Comparison of ENCODE assay signal across 8 mouse cellular contexts in the genomic region with DNA sequence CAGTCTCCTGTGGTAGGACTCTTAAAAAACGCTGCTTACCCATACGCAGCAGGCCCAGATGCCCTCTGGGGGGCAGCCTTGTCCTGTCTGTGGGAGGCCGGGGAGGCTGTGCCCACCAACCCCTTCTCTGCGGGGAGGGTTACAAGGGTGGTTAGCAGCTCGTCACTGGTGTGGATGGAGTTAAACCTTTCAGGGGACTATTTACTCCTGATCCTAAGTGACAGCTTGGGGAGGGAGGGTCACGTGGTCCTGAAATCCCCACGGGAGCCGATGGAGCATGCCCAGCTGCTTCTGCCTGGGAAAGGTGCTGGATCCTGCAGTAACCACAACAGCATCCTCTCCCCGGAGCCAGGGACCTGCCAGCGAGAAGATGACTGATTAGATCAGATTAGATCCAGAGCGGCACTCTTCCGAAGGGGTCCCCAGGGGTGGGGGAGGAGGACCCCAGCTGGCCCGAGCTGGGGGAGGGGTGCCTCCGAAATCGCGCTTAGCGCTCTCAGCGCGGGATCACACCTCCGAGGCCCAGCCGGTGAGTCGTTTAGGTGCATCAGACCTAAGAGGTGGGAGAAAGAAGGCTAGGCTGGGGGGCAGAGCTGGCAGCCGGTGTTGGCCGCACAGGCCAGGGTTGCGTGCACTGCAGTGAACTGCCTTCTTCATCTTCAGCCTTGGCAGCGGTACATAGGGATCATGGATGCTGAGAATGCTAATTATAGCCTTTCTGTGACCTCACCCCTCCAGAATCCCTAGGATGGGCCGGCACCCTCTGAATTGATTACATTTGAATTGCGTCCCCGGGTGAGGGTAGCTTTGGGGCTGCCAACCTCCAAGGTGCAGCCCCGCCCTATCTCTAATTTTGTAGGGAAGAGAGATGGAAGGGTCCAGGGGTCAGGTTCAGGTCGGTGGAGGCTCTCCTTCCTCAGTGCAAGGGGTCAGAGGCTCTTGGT. TPM values are rescaled to one million over a fixed set of nuclear protein-coding genes. Genes with fewer than 3 reads are reported as not detected.
DNase-seq lines count a peak whose midpoint lies in the region; ATAC-seq and TF ChIP-seq lines count a peak whose summit lies in the region.

No protein-coding gene starts in this region.

- H3K9ac ChIP-seq in embryonic facial prominence, embryonic 14.5 days (ENCODE audit: low read depth, low read length), result peak overlapping the region; percentile 57
- peak overlapping the region; percentile 39; the same call in 1 of the 2 replicates for H3K9ac ChIP-seq in kidney, embryonic 15.5 days
- no peak overlapping the region for H3K9ac ChIP-seq in limb, embryonic 15.5 days
- H3K9ac ChIP-seq in midbrain, postnatal 0 days (replicated peaks; ENCODE audit: low read length, poor library complexity, severe bottlenecking), result peak overlapping the region; percentile 83

- peak; percentile 75 for DNase-seq in 3T3-L1 (ENCODE audit: low read depth, low spot score)
- DNase-seq in adrenal gland, postnatal 36 days, result peak; percentile 76 to 85
- peak; percentile 91 for DNase-seq in embryonic facial prominence, embryonic 14.5 days (ENCODE audit: low spot score)
- peak; percentile 89 for DNase-seq in heart, embryonic 10.5 days (ENCODE audit: low spot score)
- peak; percentile 96 for DNase-seq in midbrain, postnatal 0 days (ENCODE audit: low spot score)
- peak; percentile 87 for DNase-seq in telencephalon, adult 2 months (ENCODE audit: low read depth, low spot score)

- no peaks in the 10 kb centered on the region for H3K9me3 ChIP-seq in embryonic facial prominence, embryonic 14.5 days (ENCODE audit: control insufficient read depth, low read length)
- H3K9me3 ChIP-seq in heart, embryonic 10.5 days, result no peaks in the 10 kb centered on the region
- H3K9me3 ChIP-seq in kidney, embryonic 15.5 days (replicated peaks), result no peaks in the 10 kb centered on the region
- no peaks in the 10 kb centered on the region for H3K9me3 ChIP-seq in limb, embryonic 15.5 days
- H3K9me3 ChIP-seq in midbrain, postnatal 0 days (ENCODE audit: low read length), result no peaks in the 10 kb centered on the region

- peak overlapping the region; percentile 63 for H3K27ac ChIP-seq in embryonic facial prominence, embryonic 14.5 days (replicated peaks; ENCODE audit: low read depth, low read length)
- H3K27ac ChIP-seq in heart, embryonic 10.5 days, result peak overlapping the region; percentile 32
- H3K27ac ChIP-seq in kidney, embryonic 15.5 days, result no peak overlapping the region
- no peak overlapping the region for H3K27ac ChIP-seq in limb, embryonic 15.5 days
- H3K27ac ChIP-seq in midbrain, postnatal 0 days (ENCODE audit: low read depth, low read length), result peak overlapping the region; percentile 95

- no peaks in the 10 kb centered on the region for H3K36me3 ChIP-seq in embryonic facial prominence, embryonic 14.5 days (ENCODE audit: control insufficient read depth, insufficient read depth, low read length)
- no peaks in the 10 kb centered on the region for H3K36me3 ChIP-seq in heart, embryonic 10.5 days
- H3K36me3 ChIP-seq in kidney, embryonic 15.5 days, result no peaks in the 10 kb centered on the region
- H3K36me3 ChIP-seq in limb, embryonic 15.5 days, result no peaks in the 10 kb centered on the region
- no peaks in the 10 kb centered on the region for H3K36me3 ChIP-seq in midbrain, postnatal 0 days (ENCODE audit: insufficient read depth, low read length)

- WGBS in embryonic facial prominence, embryonic 14.5 days, result under 1% methylated on average over 22 of the region's 31 CpGs
- under 1% methylated on average over 31 of the region's 31 CpGs for WGBS in heart, embryonic 10.5 days
- WGBS in kidney, embryonic 15.5 days, result under 1% methylated on average over 31 of the region's 31 CpGs
- WGBS in limb, embryonic 15.5 days, result 1% methylated on average over 31 of the region's 31 CpGs
- WGBS in midbrain, postnatal 0 days, result under 1% methylated on average over 31 of the region's 31 CpGs

- TF ChIP-seq CTCF in midbrain, postnatal 0 days (IDR thresholded peaks at IDR 0.05), result peak; percentile 97

- peak overlapping the region; percentile 86 for H3K4me2 ChIP-seq in embryonic facial prominence, embryonic 14.5 days (ENCODE audit: low read depth, low read length)
- H3K4me2 ChIP-seq in kidney, embryonic 15.5 days, result peak overlapping the region; percentile 92
- peak overlapping the region; percentile 84 for H3K4me2 ChIP-seq in limb, embryonic 15.5 days
- peak overlapping the region; percentile 55 for H3K4me2 ChIP-seq in midbrain, postnatal 0 days (ENCODE audit: low read depth, low read length, poor library complexity, severe bottlenecking)

- peak overlapping the region; percentile 42 for H3K4me3 ChIP-seq in embryonic facial prominence, embryonic 14.5 days (ENCODE audit: low read depth, low read length)
- peak overlapping the region; percentile 55 for H3K4me3 ChIP-seq in heart, embryonic 10.5 days
- H3K4me3 ChIP-seq in kidney, embryonic 15.5 days (replicated peaks), result peak overlapping the region; percentile 47
- H3K4me3 ChIP-seq in limb, embryonic 15.5 days, result peak overlapping the region; percentile 39
- H3K4me3 ChIP-seq in midbrain, postnatal 0 days (ENCODE audit: low read depth, low read length), result peak overlapping the region; percentile 77

- peaks cover 15% of the 10 kb centered on the region for H3K4me1 ChIP-seq in embryonic facial prominence, embryonic 14.5 days (ENCODE audit: control insufficient read depth, insufficient read depth, low read length)
- peaks cover 25% of the 10 kb centered on the region for H3K4me1 ChIP-seq in heart, embryonic 10.5 days
- peaks cover 25% of the 10 kb centered on the region for H3K4me1 ChIP-seq in kidney, embryonic 15.5 days
- peaks cover 41% of the 10 kb centered on the region for H3K4me1 ChIP-seq in limb, embryonic 15.5 days
- H3K4me1 ChIP-seq in midbrain, postnatal 0 days (ENCODE audit: insufficient read depth, low read length), result peaks cover 2% of the 10 kb centered on the region; the same call in 1 of the 2 replicates

- H3K27me3 ChIP-seq in embryonic facial prominence, embryonic 14.5 days (replicated peaks; ENCODE audit: control insufficient read depth, insufficient read depth, low read length), result peaks cover 24% of the 10 kb centered on the region
- H3K27me3 ChIP-seq in heart, embryonic 10.5 days (ENCODE audit: insufficient read depth, poor library complexity, severe bottlenecking), result peaks cover 48% of the 10 kb centered on the region
- H3K27me3 ChIP-seq in kidney, embryonic 15.5 days, result peaks cover 34% of the 10 kb centered on the region
- H3K27me3 ChIP-seq in limb, embryonic 15.5 days, result peaks cover 31% of the 10 kb centered on the region
- no peaks in the 10 kb centered on the region for H3K27me3 ChIP-seq in midbrain, postnatal 0 days (ENCODE audit: insufficient read depth, low read length)

- ATAC-seq in embryonic facial prominence, embryonic 14.5 days (ENCODE audit: low read depth), result peak; percentile 82
- peak; percentile 67 for ATAC-seq in kidney, embryonic 15.5 days (replicated peaks; ENCODE audit: low FRiP score)
- no peak for ATAC-seq in limb, embryonic 15.5 days (ENCODE audit: insufficient number of reproducible peaks, low FRiP score, low TSS enrichment, low read depth)
- ATAC-seq in midbrain, postnatal 0 days (ENCODE audit: low FRiP score), result peak; percentile 85

RNA-seq across cellular contexts. Expression of gene Plekha6, which starts 17.3 kb away (rescaled TPM):
- total RNA-seq in adrenal gland, postnatal 36 days (2021), result 10 to 100 TPM; 14.3 to 18.8 TPM
- 4.4 and 6.3 TPM in 2 replicates for polyA plus RNA-seq in embryonic facial prominence, embryonic 14.5 days (2014; fragmentation: Nextera tagmentation; extraction: Ambion mirVana)
- 13.5 and 14.2 TPM in 2 replicates for polyA plus RNA-seq in heart, embryonic 10.5 days (2016; fragmentation: Nextera tagmentation; extraction: Ambion mirVana)
- polyA plus RNA-seq in kidney, embryonic 15.5 days (2015; fragmentation: Nextera tagmentation; extraction: Ambion mirVana), result 6.9 and 8.4 TPM in 2 replicates
- polyA plus RNA-seq in limb, embryonic 15.5 days (2015; fragmentation: Nextera tagmentation; extraction: Ambion mirVana), result 3.9 and 4.6 TPM in 2 replicates
- 49.3 and 52.2 TPM in 2 replicates for total RNA-seq in midbrain, postnatal 0 days (2014; rRNA removed)
- 9.4 and 11.9 TPM in 2 replicates for polyA plus RNA-seq in midbrain, postnatal 0 days (2015; fragmentation: Nextera tagmentation; extraction: Ambion mirVana)

RNA-seq across cellular contexts. Expression of gene Ppp1r15b, which starts 50.4 kb away (rescaled TPM):
- total RNA-seq in adrenal gland, postnatal 36 days (2021), result 10 to 100 TPM; 92.4 to 97.3 TPM
- 42.0 and 42.1 TPM in 2 replicates for polyA plus RNA-seq in embryonic facial prominence, embryonic 14.5 days (2014; fragmentation: Nextera tagmentation; extraction: Ambion mirVana)
- polyA plus RNA-seq in heart, embryonic 10.5 days (2016; fragmentation: Nextera tagmentation; extraction: Ambion mirVana), result 44.9 and 46.1 TPM in 2 replicates
- polyA plus RNA-seq in kidney, embryonic 15.5 days (2015; fragmentation: Nextera tagmentation; extraction: Ambion mirVana), result 42.1 and 42.2 TPM in 2 replicates
- polyA plus RNA-seq in limb, embryonic 15.5 days (2015; fragmentation: Nextera tagmentation; extraction: Ambion mirVana), result 34.5 and 36.6 TPM in 2 replicates
- 42.3 and 45.3 TPM in 2 replicates for total RNA-seq in midbrain, postnatal 0 days (2014; rRNA removed)
- polyA plus RNA-seq in midbrain, postnatal 0 days (2015; fragmentation: Nextera tagmentation; extraction: Ambion mirVana), result 16.9 and 17.5 TPM in 2 replicates

Comparison
In these comparisons a context has a peak if more than half of its experiments do, and no peak if none do; other contexts are left out.
1. H3K27ac ChIP-seq: peak in embryonic facial prominence, embryonic 14.5 days (single experiment), heart, embryonic 10.5 days (single experiment) and midbrain, postnatal 0 days (single experiment); none in kidney, embryonic 15.5 days (single experiment) and limb, embryonic 15.5 days (single experiment).
2. Peak in every context shown above with its lines, with median percentiles within 50 percentile points of each other: DNase-seq, H3K4me2 ChIP-seq and H3K4me3 ChIP-seq.